Mouse (Mus musculus): ENCODE results near the gene Rexo2.

DNA sequence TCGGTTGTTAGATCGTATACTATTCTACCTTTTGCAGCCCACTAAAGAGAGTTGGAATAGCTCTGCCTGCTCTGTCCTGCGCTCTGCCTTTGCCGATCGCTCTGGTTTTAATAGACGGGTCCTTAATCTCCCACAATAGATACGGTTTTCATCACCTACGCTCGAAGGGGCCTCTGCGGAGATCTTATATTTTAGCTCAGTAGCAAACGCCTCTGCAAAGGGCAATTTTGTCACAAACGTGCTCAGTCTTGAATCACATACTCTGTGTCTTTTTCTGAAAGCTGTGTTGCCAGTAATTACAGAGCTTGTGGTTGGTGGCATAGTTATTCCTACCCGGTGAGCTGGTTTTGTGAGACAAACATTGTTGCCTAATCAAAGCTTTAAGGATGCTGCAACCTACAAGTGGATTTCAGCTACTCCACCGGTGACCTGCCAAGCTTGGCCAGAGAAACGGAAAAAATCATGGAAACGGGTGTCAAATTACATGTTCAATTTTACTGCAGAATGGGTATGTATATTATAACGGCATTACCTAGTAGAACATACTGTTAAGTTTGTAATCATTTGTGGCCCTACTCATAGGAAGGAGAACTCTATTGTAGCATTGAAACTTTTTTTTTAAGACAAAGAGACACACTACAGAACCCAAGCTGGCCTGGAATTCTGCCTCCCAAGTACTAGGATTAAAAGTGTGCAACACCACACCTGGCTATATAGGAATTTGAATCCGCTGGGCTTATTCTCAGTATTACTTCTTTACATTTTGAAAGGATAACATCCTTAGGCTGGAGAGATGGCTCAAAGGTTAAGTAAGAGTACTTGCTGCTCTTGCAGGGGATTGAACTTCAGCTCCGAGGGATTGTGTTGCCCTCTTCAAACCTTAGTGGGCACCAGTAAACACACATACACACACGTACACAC, 1.1 kb upstream of the Rexo2 start:
- TF ChIP-seq POLR2A (IDR thresholded peaks at IDR 0.05; ENCODE audit: control insufficient read depth, extremely low read depth, insufficient read depth, low read length, poor library complexity) (no peak), CTCF (IDR thresholded peaks at IDR 0.05; ENCODE audit: borderline replicate concordance, control insufficient read depth, extremely low read depth, insufficient read depth, low read length, poor library complexity) (no peak)

All from thymus, adult 2 months (tissue).